Mouse (Mus musculus): ENCODE data around the gene Olfr1406.
"Not testable (repeated sequence)": the region's sequence is repeated elsewhere in the genome, so short reads cannot be mapped to it uniquely, and the experiment has no call there.

Gene Olfr1406

DNA sequence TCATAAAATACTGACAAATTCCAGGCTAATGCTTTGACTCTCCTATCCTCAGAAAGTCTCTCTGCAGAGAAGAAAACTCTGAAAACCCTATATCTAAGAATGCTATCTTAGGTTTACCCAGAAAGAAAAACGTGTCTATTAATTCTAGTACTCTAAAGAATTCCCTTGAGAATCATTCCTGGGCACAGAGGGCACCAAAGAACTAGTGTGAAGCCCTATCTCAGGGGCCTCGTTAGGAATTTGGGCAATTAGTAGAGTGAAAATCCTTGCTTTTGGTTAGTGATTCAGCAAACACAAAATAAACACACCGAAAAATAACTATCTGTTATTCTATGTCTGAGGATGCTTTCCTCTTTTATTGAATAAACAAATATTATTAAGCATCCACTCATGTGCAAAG lies at the start of gene Olfr1406:
Olfr1406 (minus strand) TSS at position 101 of the 400 bp plus-strand sequence.
- no peak for DNase-seq (ENCODE audit: inconsistent age in 2 of 2, low spot score in 1 of 2)

- DNase-seq (ENCODE audit: inconsistent age in 2 of 2, low spot score in 1 of 2), result not testable (repeated sequence)
Measured at GRCm38 (mm10) chr1:173237004-173237403, 46.6 kb upstream of the Olfr1406 start.

GRCm38 (mm10) chr1:173227081-173227480 lies 36.6 kb upstream of the Olfr1406 start, which contains the start of gene Fcer1a:
Gene Fcer1a, minus strand, starts transcription at chr1:173227214.
- no peak for DNase-seq (ENCODE audit: inconsistent age in 2 of 2, low spot score in 1 of 2)

DNA sequence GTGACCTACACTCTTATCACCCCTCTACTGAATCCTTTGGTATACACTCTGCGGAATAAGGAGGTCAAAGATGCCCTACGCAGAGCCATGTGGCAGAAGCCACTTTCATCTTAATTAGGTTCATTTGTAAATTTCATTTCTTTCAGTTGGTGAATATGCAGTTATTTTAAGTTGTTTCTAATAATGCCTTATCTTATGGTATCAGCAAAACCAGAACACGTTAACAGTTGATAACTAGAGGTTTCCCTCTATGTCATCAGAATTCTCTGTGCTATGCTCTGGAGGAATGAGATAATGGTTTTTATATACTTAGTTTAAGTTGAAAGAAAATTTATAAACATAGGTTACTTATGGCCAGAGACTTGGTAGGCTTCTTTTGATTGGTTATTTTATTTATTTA lies 26.0 kb upstream of the Olfr1406 start:
- no peak for DNase-seq (ENCODE audit: inconsistent age in 2 of 2, low spot score in 1 of 2)

DNA sequence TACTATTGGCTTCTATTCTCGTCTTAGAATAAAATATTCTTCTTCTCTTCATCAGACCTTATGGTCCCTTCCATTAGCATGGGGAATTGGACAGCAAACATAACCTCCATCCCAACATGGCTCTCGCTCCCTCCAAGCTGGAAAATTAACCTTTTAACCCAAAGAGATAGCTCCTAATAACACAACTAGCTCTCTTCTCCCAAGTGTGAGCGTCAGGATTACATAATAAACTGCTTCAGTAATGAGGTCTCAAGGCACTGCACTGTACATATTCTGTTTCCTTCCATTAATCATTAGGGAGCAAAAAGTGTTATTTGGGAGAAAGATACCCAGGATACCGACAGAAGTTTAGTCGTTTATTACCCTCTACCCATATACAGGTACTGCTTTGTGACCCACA lies 21.7 kb upstream of the Olfr1406 start, which contains the start of gene Olfr1404:
Olfr1404 (plus strand) TSS at position 301 of the 400 bp plus-strand sequence.
- DNase-seq (ENCODE audit: inconsistent age in 2 of 2, low spot score in 1 of 2), result no peak

DNA sequence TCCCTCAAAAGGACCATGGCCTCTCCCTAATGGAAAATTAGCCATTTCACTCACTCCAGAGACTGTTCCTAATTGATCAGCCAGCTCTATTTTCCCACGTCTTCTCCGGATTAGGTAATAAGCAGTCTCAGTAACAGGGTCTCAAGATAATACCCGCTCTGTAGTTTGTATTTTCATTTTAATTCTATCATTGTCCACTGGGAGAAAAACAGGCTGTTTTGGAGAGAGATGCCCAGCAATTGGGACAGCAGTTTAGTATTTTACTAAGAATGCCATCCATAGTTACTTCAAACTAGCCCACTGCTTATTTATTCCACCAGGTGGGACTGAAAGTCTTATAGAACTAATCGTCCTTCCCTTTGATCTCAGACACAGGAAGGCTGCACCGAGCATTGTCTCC lies 7.1 kb upstream of the Olfr1406 start, which contains the start of gene Olfr218:
Olfr218 (plus strand) TSS at position 301 of the 400 bp plus-strand sequence.
- no peak for DNase-seq (ENCODE audit: inconsistent age in 2 of 2, low spot score in 1 of 2)

DNA sequence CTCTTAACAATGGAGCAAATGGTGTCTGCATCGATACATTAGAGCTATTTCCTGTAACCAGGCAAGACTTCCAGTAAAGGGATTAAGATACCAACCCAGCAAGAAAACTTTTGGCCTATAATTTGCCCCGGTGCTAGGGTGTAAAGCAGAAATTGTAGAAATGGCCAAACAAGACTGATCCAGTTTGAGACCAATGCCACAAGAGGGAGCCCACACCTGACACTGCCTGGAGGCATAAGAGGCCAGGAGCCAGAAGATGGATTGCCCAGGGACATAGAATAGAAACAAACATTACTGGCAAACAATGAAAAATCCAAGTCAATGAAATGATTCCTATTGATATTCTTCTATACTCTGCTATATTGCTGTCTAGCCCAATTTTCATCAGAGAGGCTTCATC lies 5.9 kb upstream of the Olfr1406 start:
- no peak for DNase-seq (ENCODE audit: inconsistent age in 2 of 2, low spot score in 1 of 2)

DNA sequence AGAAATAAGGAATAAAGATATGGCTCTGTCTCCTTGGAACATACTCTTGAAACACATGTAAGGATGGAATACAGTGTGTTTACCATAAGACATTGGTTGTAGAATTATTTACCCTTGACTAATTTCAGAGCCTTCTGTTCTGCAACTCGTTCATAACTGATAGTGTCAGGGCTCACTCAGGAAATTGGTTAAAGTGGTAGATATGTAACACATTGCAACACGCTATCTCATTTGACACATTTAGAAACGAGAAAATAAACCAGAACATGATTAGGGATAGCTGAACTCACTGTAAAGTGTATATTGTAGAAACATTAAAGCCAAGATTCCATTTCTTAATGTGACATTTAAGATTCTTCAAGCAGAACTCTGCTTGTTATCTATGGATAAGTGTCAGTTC lies 1.6 kb upstream of the Olfr1406 start:
- DNase-seq (ENCODE audit: inconsistent age in 2 of 2, low spot score in 1 of 2), result no peak

GRCm38 (mm10) chr1:173174154-173174842 lies 16.1 kb downstream of the Olfr1406 start:
- no peak for DNase-seq (ENCODE audit: inconsistent age in 2 of 2, low spot score in 1 of 2)

GRCm38 (mm10) chr1:173137274-173137673 lies 53.2 kb downstream of the Olfr1406 start, which contains the start of gene Olfr1408:
Gene Olfr1408, minus strand, starts transcription at chr1:173137374.
- DNase-seq (ENCODE audit: inconsistent age in 2 of 2, low spot score in 1 of 2), result no peak
